Mouse (Mus musculus): ENCODE measurements around the gene Usp3.
A peak's percentile ranks its signal among the peaks of the same experiment; 100 is the strongest.

The Usp3 gene

GRCm38 (mm10) chr9:66603907-66604306, 11.0 kb upstream of the Usp3 start:
- DNase-seq, result no peak

- DNase-seq, result no peak
Observed at GRCm38 (mm10) chr9:66601006-66601405, 8.1 kb upstream of the Usp3 start.

- no peak for DNase-seq
Observed at GRCm38 (mm10) chr9:66600551-66600950, 7.6 kb upstream of the Usp3 start.

- DNase-seq, result peak; percentile 78 to 84
Observed at GRCm38 (mm10) chr9:66599577-66599976, 6.6 kb upstream of the Usp3 start.

GRCm38 (mm10) chr9:66598636-66599035, 5.7 kb upstream of the Usp3 start:
- DNase-seq, result no peak

- DNase-seq, result no peak
Observed at GRCm38 (mm10) chr9:66597480-66598215, 4.7 kb upstream of the Usp3 start.

GRCm38 (mm10) chr9:66597076-66597475, 4.1 kb upstream of the Usp3 start:
- DNase-seq, result no peak

- peak; percentile 76 to 84 for DNase-seq
Observed at GRCm38 (mm10) chr9:66595722-66596675, 3.1 kb upstream of the Usp3 start.

GRCm38 (mm10) chr9:66594061-66594460, 1.1 kb upstream of the Usp3 start:
- peak; percentile 84 to 90 for DNase-seq

GRCm38 (mm10) chr9:66593613-66593969, 649 bp upstream of the Usp3 start:
- no peak for DNase-seq

- DNase-seq, result peak; percentile 54 to 72
Observed at GRCm38 (mm10) chr9:66591851-66592645, 894 bp downstream of the Usp3 start.

- no peak for DNase-seq
Observed at GRCm38 (mm10) chr9:66590051-66590450, 2.9 kb downstream of the Usp3 start.

GRCm38 (mm10) chr9:66587016-66587415, 5.9 kb downstream of the Usp3 start:
- no peak for DNase-seq

GRCm38 (mm10) chr9:66586533-66586932, 6.4 kb downstream of the Usp3 start:
- DNase-seq, result no peak

- DNase-seq, result no peak
Observed at GRCm38 (mm10) chr9:66585191-66585590, 7.8 kb downstream of the Usp3 start.

- no peak for DNase-seq
Observed at GRCm38 (mm10) chr9:66584176-66584575, 8.8 kb downstream of the Usp3 start.

- DNase-seq, result no peak
Observed at GRCm38 (mm10) chr9:66583244-66583643, 9.7 kb downstream of the Usp3 start.

GRCm38 (mm10) chr9:66581694-66582093, 11.2 kb downstream of the Usp3 start:
- no peak for DNase-seq

- DNase-seq, result no peak
Observed at GRCm38 (mm10) chr9:66580722-66581121, 12.2 kb downstream of the Usp3 start.

- peak in 1 of 2 experiments; percentile 51 for DNase-seq
Observed at GRCm38 (mm10) chr9:66575878-66576238, 17.1 kb downstream of the Usp3 start.

- no peak for DNase-seq
Observed at GRCm38 (mm10) chr9:66575041-66575877, 17.7 kb downstream of the Usp3 start.
